Mouse (Mus musculus) olfactory bulb, adult 2 months (tissue): Measurements from ENCODE around the gene Rora.

ENCODE experiments used
- CTCF ChIP-seq: fragments of 200-500 bp; IDR thresholded peaks from 2 replicates; pipeline ENCODE4 v1.5.1; 2012; ENCODE audit warnings: low read depth, mild to moderate bottlenecking, low read length, moderate library complexity; ENCODE audit not compliant: insufficient read depth
- POLR2A ChIP-seq: fragments of 200-500 bp; IDR thresholded peaks from 2 replicates; pipeline ENCODE4 v1.6.1; 2012; ENCODE audit warnings: mild to moderate bottlenecking, low read depth, low read length, moderate library complexity; ENCODE audit not compliant: insufficient read depth

- TF ChIP-seq CTCF = no peak
- no peak for TF ChIP-seq POLR2A
Observed at GRCm38 (mm10) chr9:69343881-69344280, 690.3 kb downstream of the Rora start.
